Mouse (Mus musculus) layer of hippocampus, adult 8-10 months (tissue): ENCODE data around the gene Ranbp9. TPM values are rescaled to one million over a fixed set of nuclear protein-coding genes. Genes with fewer than 3 reads are reported as not detected.

ENCODE experiments used
- DNase-seq, 2 experiments: peaks; one replicate each; pipeline ENCODE4 v3.0.0; 2022; ENCODE audit warnings: low spot score in 2 of 2
- total RNA-seq, 4 experiments: library from RNA; stranded (reverse); gene quantifications; 2 replicates each; pipeline ENCODE4 v1.2.4; 2022

Gene Ranbp9
- total RNA-seq, 4 experiments from 2014 or later = 89.6 to 111 (median 99.4) TPM

DNA sequence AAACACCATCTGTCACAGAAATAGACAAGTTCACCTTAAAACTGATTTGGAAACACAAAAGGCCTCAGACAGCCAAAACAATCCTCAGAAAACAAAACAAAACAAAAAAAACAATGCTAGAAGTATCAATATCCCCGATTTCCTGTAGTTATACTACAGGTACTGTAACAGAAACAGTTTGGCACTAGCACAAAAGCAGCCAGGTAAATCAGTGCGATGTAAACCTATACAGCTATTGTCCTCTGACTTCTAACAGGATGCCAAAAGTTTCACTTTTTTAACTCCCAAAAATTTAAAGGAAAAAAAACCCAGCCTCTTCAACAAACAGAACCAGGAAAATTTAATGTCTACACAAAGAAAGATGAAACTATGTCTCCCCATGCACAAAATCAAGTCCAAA, 28.9 kb downstream of the Ranbp9 start:
- DNase-seq = no peak

DNA sequence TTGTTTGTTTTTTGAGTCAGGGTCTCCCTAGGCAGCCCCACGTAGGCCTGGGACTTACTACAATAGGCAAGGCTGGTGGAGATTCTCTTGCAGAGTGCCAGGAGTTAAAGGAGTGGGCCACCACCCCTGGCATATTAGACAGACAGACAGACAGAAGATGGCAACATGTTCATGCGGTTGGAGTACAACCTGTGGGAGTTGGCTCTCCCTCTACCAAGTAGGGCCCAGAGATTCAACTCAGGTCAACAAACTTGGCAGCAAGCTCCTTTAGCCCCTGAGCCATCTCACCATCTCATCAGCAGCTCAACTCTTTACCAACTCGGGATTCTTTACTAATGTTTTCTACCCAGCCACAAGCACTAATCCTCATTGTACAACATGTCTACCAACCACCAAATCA, 30.4 kb downstream of the Ranbp9 start:
- DNase-seq = no peak

DNA sequence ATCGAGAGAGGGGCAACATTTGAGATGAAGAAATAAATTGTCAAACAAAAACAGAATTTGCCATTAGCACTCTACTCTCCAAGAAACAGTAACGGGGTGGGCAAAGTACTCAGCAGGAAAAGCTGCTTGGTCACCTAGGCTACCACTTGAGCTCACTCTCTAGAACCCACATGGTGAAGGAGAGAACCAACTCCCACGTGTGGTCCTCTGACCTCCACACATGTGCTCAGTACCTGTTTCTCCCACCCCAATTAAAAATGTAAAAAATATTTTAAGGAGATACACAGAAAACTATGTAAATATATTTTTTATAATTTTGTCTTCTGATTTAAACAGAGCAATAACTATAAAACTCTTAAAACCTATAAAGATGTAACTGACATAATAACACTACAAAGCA, 33.4 kb downstream of the Ranbp9 start:
- DNase-seq = no peak

DNA sequence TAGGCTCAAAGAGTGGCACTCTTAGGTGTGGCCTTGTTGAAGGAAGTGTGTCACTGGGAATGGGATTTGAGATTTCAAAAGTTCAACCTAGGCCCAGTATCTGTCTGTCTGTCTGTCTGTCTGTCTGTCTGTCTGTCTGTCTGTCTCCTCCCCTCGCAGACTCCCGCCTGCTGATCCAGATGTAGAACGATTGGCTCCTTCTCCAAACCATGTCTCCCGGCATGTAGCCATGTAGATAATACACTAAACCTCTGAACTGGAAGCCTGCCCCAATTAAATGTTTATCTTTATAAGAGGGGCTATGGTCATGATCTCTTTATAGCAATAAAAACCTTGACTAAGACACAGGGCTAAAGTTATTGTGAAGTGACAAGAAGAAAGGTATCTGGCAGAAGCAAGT, 35.3 kb downstream of the Ranbp9 start:
- DNase-seq = no peak

DNA sequence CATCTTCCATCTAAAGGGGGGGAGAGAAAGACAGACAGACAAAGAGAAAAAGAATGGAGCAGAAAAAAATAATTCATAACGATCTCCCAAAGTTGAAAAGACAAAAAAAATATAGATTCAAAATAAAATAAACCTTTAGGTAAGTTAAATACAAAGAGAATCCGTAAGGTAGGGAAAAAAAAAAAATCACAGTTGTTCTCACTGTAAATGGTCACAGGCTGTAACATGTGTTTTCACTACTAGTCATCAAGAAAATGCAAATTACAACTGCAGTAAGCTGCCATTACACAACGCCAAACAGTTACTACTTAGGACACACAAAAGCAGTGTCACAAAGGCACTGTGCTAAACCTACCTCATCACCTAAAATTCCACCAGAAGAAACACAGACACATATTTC, 36.4 kb downstream of the Ranbp9 start:
- DNase-seq = no peak

DNA sequence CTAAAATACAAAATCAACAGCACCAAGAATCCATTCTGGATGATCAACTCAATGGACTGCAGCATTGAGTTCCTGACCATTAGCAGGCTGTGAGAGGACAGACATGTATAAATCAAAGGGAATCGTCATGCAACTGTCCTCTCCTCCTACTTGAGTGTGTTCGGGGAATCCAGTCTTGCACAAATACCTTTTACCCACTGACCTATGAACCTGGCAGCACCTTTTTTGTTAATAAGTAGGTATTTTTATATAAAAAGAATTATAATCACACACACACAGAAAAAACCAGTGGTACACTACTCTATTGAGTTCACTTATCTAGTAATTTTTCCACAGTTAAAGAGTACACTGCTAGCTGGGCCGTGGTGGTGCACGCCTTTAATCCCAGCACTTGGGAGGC, 37.4 kb downstream of the Ranbp9 start:
- no peak for DNase-seq

DNA sequence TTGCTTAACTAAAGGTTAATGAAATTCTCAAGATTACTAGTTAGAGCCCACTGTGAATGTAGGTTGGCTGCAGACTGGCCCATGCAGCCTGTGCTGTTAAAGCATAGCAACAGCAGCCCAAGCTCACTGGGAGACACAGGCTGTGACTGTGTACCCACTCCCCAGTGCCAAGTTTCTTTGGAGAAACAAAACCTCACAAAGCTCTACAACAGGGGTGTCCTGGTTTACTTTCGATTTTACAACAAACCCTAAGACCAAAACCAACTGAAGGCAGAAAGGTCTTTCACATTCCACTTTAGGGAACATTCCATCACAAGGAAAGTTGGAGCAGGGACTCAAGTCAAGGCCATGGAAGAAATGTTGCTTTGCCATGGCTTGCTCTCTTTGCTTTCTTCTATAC, 38.5 kb downstream of the Ranbp9 start:
- DNase-seq = peak in 1 of 2 experiments; percentile 15

DNA sequence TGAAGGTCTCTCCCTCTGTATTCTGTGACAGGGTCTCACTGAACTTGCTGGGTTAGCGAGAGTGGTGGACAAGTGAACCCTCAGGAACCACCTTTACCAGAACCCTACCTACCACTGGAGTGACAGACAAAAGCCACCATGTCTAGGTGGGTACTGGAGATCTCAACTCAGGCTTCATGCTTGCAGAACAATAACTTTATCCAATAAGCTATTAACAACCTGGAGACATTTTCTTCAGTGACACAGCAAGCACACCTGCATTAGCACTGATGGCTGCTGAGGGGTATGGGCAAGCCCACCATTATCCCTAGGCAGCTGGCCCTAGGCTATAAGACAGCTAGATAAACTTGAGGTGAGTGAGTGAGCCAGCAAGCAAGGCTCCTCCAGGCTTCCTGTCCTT, 40.7 kb downstream of the Ranbp9 start:
- no peak for DNase-seq

DNA sequence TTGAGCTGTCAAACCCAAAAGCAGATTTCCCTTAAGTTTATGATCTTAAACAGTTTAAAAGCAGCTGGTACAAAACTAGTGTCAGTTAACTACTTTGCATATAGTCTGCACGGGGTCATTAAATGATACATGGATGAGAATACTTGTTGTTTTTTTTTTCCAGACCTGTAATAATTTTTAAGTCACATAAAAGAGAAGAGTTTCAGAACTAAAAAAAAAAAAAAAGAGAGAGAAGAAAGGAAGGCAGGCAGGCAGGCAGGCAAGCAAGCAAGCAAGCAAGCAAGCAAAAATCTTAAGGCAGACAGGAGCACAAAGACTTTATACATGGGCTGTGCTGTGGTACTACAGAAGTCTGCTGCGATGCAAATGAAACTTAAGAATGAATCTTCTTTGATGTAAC, 47.7 kb downstream of the Ranbp9 start:
- DNase-seq = no peak

DNA sequence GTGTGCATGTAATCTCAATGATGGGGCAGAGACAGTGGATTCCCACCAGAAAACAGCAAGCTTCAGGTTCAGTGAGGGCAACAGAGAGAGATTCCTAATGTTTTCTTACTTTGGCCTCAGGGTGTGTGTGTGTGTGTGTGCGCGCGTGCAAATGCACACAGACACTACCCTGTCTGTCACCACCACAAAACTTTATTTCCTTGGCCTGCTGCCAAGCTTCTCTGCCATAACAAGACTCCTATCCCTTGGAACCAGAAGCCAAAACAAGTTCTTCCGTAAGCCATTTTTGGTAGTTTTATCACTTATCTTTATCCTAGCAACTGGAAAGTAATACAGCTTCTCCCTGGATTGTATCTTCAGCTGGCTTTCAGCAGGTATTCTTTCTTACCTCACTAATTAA, 52.6 kb downstream of the Ranbp9 start:
- DNase-seq = no peak

DNA sequence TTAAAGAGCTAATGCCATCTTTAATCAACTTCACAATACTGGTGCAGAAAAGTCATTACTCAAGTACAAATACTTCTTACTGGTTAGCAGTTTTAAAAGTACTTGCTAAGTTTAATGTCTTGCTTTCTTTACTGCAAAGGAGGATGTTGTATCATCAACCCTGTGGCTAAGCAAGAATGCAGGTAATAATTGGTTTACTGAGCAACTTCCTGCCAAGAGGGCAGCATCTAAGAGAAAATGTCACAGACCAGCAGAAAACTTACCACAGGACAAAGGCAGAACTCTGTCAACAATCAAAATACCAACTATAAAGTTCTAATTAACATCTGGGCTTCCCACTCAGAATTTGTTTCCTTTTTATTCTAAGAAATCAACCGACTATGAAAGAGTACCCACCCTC, 65.8 kb downstream of the Ranbp9 start:
- no peak for DNase-seq

DNA sequence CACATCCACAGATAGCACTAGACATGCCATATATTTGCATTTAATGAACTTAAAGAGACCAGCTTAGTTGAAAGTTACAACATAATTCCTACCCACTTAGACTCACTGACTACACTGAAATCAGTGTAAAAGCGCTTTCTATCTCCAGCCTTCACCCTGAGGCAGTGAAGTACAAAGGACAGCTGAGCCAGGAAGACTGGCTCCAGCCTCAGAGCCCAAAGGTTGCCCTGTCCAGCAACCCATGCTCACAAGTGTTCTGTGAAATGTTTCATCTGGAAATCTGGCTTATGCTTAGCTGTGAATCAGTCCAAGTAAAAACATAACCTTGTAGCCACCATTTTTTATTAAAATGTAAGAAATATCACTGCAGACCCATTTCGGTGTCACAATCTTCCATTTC, 67.5 kb downstream of the Ranbp9 start:
- no peak for DNase-seq

DNA sequence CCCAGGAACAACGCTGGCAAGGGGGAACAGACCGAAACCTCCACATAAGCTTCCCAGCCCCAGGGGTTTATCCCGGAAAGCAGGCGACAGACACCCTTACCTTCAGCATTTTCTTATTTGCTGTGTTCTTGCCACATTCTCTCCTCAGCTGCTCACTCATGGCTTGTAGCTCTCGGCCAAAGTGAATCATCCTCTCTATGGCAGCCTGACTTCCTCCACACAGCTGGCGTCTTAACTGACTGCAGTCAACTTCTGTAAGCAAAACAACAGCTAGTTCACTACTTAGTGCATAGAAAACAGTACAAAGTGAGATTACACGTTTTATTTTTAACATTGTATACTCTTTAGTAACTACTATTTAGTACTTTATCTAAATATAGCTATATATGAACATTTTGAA, 68.8 kb downstream of the Ranbp9 start:
- no peak for DNase-seq

DNA sequence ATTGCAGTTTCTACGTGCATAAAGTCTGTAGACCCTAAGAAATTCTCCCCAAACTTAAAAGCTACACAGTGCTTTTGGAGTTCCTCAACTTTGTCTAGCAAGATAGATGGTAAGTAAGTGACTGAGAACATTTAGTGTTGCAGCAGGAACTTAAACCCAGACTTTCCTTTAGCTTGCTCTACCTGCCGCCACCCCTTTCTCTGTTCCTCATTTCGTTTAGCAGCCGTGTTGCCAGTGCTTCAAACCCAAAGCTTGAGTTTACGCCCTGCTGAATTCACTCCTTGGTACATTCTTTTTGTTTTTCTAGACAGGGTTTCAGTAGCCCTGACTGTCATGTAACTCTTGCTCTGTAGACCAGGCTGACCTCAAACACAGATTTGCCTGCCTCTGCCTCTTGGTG, 81.5 kb downstream of the Ranbp9 start:
- no peak for DNase-seq

DNA sequence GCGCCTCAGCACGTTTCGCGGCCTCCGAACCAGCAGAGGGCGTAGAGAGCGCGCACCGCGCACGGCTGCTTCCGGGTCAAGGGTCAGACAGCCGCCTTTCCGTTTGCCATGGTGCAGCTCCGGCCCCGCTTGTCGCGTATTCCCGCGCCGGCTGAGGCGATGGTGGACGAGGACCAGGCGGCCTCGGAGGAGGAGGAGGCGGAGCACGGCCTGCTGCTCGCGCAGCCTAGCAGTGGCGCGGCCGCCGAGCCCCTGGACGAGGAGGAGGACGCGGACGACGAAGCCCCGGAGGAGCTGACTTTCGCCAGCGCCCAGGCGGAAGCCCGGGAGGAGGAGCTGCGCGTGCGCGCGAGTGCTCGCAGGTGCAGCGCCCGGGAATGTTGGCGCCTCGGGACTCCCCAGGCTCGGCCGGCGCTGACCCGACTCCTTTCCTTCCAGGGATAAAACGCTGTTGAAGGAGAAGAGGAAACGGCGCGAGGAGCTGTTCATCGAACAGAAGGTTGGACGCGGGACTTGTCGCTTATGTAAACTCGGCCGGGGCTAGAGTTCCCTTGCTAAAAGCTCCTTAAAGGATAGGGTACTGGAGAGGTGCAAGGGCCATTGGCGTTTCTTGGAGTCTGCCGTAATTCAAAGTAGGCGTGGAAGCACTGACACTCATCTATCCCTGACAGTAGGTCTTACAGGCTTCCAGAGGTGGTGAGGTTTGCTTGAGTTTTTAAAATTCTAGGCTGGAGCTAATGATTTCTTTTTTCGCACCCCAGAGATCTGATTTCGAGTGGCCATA, 82.6 kb downstream of the Ranbp9 start, which contains the start of gene Nol7:
Gene Nol7 (plus strand): TSS at position 94 of the 784 bp plus-strand sequence.
- peak; percentile 91 to 96 for DNase-seq

DNA sequence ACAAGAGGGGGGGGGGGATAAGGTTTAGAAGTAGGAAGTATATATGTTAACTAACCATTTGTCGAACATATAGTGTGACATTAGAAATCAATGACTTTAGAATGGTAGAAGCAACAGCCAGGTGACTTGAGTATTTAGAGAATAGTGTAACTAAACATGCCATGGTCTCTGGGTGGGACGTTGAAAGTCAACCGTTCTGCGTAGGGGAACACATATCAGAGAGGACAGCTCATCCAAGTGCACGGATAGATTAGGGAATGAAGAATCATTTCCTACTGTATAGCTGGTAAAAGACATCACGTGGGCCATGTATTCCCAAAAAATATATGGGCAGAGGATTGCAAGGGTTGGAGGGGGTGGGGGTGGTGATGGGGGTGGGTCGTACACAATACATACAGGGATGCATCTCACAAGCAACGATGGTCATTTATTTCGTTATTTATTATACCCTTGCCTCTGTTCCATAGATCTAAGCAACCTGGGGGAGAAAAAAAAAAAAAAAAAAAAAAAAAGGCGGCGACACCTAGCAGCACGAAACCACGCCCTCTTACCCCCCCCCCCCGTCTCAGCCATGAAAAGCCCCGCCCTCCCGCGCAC, 83.3 kb downstream of the Ranbp9 start:
- no peak for DNase-seq

DNA sequence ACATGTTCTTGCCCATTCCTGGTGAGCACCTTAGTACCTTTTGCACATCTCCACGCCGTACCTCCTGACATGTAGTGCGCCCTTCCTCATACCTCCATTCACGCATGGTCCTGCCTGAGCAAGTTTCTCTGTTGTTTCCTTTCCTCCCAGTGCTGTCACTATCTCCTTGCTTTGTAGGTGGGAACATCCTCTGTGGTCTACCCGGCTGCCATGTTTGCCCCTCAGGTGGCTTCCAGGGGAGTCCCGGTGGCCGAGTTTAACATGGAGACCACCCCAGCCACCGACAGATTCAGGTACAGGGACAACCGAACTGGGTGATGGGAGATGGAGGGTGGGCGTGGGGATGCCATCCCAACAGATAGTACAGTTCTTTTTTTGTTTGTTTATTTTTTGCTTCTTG, 95.8 kb downstream of the Ranbp9 start:
- no peak for DNase-seq

DNA sequence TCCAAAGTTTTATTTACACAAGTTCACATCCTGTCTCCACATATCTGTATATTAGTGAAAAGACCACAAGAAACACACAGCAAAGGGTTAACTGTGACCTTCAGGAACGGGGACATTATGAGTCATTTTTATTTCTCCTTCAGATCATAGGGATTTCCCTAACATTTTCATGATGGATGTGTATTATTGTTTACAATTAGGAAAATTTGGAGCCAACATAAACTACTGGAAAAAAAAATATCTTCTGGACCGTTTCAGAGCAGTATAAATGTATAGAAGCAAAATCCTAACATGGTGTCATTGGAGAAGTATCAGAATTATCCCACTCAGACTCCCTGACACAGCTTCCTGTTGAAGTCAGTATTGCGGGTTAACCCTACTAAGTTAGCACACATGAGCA, 101.1 kb downstream of the Ranbp9 start:
- DNase-seq = no peak

DNA sequence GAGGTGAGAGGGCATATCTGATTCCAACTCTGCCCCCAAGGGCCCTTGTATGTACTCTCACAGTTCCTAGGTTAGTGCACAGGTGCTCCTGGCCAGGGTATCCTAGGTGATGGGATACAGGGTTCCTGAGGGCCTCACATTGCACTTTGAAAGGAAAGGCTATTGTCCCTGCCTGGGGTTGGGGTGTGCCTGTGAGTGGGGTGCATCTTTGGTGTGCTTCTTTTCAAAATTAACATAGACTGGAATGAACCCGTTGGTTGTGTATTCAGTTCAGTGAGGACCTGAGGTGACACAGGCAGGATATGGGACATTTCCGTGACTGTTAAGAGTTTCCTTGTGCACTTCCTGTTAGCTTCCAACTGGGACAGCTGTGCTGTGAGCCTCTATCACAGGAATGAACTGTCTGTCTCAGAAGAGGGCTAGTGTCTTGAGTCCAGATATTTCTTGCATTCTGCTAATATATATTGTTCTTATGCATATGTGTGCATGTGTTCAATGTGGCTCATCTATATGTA, 106.1 kb downstream of the Ranbp9 start:
- no peak for DNase-seq

DNA sequence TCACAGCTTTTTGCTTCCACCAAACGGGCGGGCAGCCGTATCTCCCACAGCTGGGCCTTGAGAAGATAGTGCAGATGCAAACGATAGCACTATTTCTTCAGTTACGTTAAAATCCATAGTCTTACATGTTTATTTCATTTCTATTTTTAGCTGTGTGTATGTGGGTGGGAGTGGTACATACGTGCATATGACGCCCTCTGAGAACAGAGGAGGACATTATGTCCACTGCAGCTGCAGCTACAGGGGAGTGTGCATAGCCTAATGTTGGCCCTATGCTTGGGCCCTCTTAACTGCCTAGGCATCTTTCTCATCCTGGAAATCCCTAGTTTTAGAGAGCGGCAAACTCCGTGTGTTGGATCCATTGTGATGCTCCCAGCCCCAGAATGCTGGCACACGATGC, 106.9 kb downstream of the Ranbp9 start:
- DNase-seq = no peak

DNA sequence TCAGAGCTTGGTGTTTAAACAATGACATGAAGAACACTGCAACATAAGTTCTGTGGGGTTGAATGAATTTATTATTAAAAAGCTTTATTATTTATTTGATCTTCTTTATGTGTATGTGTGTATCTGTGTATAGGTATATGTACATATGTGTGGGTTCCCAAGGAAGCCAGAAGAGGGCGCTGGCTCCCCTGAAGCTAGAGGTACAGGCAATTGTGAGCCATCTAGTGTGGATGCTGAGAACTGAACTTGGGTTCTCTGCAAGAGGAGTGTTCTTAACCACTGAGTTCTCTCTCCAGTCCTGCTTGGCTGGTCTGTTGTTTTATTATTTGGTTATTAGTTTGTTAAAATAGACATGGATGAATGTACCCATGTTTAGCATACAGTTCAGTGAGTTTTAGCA, 108.2 kb downstream of the Ranbp9 start:
- no peak for DNase-seq

DNA sequence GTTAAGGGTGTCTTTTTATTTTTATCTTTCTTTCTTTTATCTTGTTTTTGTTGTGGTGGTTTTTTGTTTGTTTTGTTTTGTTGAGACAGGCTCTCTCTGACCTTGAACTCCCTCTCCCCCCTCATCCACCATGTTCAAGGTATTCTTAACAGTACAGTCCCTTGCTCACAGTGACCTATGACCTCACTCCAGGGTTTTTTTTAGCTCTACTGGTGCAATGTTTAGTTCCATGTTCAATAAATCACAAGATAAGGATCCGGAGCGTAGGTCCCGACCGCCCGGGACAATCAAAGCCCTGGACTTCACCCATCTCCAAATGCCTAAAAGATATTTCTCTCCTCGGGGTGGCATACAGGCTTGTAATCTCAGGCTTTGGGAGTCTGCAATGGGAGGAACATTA, 111.0 kb downstream of the Ranbp9 start:
- DNase-seq = no peak

DNA sequence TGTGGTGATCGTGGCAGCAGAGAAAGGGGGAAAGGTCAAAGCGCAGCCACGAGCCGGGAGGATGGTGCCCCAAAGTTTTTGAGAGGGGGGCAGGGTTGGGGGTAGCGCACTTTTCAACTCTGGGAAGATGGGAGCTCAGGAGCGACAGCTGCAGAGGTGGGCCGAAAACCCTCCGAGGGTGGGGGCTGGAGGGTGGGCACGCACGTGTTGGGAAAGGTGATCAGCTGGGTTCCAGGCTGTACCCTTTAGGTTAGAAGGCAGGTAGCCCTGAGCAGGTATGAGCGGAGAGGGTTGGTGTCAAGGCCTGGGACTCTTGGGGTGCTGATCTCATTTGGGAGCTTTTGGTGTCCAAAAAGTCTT, 115.3 kb downstream of the Ranbp9 start:
- no peak for DNase-seq
